Mouse (Mus musculus) gastrocnemius, postnatal 14 days (tissue): Measurements from ENCODE around the gene Mnt. TPM values are rescaled to one million over a fixed set of nuclear protein-coding genes. Genes with fewer than 3 reads are reported as not detected.
"Not testable (repeated sequence)": the region's sequence is repeated elsewhere in the genome, so short reads cannot be mapped to it uniquely, and the experiment has no call there.

ENCODE experiments used
- DNase-seq: peaks from one replicate; pipeline ENCODE4 v3.0.0; 2021; ENCODE audit warnings: mixed read lengths
- intact Hi-C: fragments of 180-260 bp; cut with DNase I; formaldehyde crosslinking; loops from one replicate; pipeline ENCODE4 v1.15.1; 2025; ENCODE audit warnings: low total_unique reads
- long read RNA-seq, 2 experiments: library from polyadenylated mRNA; stranded (forward); transcript quantifications; one replicate each; pipeline ENCODE4 v2.0.0; 2021
- total RNA-seq, 2 experiments: library from RNA; stranded (reverse); gene quantifications; 2 replicates each; pipeline ENCODE4 v1.2.3; 2021

The Mnt gene
- 1 to 10 TPM; 5.4 to 6.1 TPM for total RNA-seq
- long read RNA-seq, experiment 1, full-length matches to known transcripts = 2 of 4 reads
- long read RNA-seq, experiment 1, partial matches to known transcripts = 2 of 4 reads
- long read RNA-seq, experiment 1, other reads (novel, unspliced or antisense) = 0 of 4 reads
- long read RNA-seq, experiment 2, partial matches to known transcripts = 3 of 5 reads
- long read RNA-seq, experiment 2, other reads (novel, unspliced or antisense) = 2 of 5 reads

DNA sequence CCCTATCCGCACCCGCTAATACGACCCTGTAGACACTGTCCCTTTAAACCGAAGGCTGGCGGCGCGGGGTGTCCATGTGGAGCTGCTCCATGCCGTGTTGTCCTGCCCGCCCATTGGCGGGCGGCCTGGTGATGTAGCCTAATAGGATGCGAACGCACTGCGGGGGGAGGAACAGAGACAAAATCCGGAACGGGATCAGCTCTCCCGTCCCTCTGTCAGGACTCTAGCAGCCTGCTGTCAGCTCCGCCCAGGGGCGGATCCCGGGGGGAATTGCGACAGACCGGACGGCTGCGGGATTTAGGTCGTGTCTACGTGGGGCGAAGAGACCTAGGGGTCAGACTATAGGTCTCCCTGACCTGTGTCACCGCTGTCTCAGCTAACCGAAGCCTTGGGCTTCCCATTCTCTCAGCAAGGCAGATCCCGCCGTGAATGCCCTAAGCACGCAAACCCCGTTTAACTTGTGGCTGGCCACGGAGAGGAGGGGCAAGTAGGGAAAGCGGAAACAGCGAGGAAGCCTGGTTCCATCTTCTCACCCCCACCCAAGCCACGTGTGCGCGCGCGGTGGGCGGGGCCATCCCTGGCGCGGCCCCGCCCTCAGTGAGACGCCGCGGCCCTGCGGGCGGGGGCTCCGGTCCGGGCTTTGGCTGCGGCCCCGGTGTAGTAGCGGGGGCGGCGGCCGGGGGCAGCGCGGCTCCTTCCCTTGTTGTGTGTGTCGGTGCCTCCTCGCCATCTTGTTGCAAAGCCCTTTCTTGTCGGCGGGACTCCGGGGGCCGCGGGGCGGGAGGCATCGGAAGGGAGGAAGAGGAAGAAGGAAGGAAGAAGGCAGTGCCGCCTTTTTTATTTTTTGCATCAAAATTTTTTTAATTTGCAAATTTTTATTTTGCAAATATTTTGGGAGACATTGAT, at the start of gene Mnt:
Mnt (plus strand) TSS at position 665 of the 906 bp plus-strand sequence.
- intact Hi-C loops = no loop called here

DNA sequence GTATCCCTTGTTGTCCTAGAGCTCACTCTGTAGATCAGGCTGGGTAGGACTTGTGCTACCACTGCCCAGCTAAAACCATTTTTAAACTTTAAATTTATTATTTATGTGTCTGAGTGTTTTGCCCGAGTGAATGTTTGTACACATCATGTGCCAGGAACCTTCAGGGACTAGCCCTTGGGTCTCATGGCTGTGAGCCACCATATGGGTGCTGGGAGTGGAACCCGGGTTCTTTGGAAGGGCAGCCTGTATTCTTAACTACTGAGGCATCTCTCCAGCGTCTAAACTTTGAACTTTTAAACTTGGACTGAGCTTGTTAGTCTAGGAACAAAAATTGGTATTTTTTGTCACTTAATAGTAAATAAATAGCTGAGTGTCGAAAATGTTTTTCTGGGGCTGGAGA, 37.8 kb upstream of the Mnt start:
- DNase-seq = no peak
- intact Hi-C loops = no loop called here

More for the DNA sequence above, at the start of gene Mnt:
- peak; percentile 99 for DNase-seq

DNA sequence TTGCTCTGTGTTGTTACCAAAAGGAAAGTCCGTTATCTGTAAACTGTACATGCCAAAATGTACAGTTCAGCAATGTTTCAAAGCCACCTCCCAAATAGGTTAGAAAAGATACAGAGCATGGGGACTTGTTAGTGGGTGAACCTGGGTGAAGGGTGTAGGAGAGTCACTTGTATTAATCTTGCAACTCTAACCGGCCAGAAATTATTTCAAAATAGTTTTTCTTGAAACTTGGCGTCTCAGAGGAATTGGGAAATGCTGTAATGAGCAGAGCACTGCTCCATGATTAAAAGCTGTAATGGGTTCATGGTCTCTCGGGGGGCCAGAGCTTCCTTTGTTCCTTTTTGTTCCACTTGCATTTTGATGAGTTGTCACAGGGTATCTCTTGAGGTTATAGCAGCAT, 30.1 kb upstream of the Mnt start:
- no peak for DNase-seq
- intact Hi-C loops = no loop called here

DNA sequence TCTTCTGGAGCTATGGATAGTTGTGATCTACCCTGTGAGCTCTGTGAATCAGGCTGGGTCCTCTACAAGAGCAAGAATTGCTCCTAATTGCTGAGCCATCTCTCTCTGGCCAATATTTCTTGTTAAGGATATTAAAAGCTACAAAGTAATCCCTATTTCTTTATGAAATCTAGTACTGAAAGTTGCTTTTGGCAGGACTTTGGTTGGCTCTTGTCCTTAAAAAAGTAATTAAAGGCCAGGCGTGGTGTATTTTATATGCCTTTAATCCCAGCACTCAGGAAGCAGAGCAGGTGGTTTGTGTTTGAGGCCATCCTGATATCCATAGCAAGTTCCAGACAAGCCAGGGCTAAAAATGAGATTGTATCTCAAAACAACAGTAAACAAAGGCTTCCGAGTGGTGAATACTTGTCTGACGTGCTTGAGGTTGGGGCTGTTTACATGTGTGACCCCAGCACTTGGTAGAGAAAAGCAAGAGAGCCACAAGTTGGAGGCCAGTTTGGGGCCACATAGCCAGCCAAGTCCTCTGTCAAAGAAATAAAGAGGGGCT, 26.6 kb upstream of the Mnt start:
- intact Hi-C loops = no loop called here
- DNase-seq = no peak

DNA sequence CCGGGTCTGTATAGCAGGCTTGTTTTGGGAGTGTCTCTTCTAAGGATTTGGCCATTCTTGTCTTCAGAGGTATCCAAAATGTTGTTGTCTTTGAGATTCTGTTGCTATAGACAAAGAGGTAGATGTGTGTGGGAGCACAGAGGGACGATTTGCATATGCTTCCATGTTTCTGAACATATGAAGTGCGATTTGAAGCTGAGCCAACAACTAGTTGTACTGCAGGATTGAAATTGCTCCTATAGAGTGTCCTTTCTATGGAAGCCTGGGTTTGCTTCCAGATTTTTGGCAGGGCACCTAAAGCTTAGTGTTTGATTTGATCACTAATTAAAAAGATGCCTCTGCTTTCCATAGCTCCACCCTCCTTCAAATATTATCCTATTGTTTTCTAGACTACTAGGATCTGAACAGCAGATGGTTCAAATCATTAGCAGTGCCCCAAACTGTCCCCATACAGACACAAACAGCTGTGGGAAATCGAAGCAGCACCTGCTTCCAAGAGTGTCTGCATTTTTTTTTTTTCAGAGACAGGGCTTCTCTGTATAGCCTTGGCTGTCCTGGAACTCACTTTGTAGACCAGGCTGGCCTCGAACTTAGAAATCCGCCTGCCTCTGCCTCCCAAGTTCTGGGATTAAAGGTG, 23.4 kb upstream of the Mnt start:
- DNase-seq = no peak
- intact Hi-C loops = loop anchor here (5.0 kb wide), 1 partner anchor 170 kb away; no protein-coding TSS in a partner anchor

DNA sequence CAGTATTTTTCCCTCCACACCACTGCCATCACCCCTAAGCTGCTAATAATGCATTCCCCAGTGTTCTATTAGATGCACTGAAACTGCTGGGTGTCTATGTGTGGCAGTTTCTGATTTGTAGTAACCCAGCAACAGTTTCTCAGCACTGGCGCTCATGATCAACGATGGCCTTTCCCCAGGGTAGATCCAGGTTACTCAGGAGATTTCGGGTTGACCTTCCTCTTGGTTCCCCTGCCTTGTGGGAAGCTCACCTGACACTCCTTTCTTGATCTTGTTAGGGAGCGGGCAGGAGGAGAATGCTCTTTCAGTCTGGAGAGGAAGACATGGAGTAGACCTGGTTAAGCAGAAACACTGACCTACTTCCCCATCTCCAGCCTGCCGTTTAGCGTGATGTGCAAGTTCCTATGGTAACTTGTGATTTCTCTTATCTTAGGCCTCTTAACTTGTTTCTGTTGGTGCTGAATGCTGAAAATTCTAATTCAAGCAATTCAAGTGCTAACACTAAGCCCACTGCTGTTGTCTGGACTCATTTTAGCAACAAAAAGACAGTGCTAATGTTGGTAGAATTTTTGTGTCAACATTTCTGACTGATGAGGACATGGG, 22.4 kb upstream of the Mnt start:
- DNase-seq = no peak
- intact Hi-C loops = loop anchor here (5.0 kb wide), 1 partner anchor 171 kb away; no protein-coding TSS in a partner anchor

DNA sequence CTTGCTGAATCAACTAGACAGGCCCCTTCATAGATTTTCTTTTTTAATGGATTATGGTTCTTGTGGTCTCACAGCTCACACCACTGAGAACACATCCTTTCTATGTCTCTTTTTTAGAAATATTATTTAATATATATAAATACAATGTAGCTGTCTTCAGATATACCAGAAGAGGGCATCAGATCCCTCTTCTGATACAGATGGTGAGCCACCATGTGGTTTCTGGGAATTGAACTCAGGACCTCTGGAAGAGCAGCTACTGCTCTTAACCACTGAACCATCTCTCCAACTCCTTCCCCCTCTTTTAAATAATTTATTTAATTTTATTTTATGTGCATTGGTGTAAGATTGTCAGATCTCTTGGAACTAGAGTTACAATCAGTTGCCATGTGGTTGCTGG, 20.6 kb upstream of the Mnt start:
- no peak for DNase-seq
- intact Hi-C loops = no loop called here

DNA sequence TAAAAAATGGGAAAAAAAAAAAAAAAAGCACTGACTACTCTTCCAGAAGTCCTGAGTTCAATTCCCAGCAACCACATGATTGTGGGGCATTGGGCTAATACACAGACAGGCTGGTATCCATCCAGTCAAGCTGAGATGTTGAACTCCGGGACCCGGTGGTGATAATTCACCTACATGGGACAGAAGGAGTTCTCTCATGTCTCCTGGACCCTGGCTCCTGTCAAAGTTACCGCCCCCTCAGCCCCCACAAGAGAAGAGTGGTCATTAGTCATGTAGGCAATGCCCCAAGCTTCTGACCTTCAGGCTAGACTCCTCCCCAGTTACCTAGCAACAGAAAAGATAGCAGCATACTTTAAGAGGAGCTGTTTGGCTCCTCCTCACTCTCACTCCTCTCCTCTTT, 19.7 kb upstream of the Mnt start:
- DNase-seq, intact Hi-C loops: not testable (repeated sequence)

DNA sequence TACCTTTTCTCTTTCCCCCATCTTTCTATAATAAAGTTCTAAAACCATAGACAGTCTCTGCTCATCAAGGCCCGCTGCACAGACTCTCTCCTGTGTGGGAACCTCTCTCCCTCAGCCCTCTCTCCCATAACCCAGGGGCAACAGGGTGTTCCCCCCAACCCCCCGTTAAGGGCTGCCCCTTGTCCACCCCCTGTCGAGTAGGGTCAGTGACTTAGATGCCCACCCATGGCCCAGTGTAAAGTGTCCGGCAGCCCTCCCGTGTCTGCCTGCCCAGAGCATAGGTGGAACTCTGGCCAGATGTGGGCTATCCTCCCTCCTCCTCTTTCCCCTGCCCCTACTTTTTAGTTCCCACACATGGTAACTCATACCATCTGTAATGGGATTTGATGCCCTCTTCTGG, 19.2 kb upstream of the Mnt start:
- no peak for DNase-seq
- intact Hi-C loops = no loop called here

DNA sequence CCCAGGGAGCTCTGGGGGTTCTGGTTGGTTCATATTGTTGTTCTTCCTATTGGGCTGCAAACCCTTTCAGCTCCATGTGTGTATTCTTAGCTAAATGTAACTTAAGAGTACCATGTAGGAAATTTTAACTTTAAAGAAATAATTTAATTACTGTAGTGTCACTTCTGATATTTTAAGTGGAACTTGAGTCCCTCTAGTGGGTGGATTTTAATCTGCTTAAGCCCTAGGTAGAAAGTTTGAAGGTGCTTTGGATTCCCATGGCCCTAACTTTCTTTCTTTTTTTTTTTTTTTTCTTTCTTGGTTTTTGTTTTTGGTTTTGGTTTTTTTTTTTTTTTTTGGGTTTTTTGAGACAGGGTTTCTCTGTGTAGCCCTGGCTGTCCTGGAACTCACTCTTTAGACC, 14.9 kb upstream of the Mnt start:
- intact Hi-C loops = no loop called here
- no peak for DNase-seq

DNA sequence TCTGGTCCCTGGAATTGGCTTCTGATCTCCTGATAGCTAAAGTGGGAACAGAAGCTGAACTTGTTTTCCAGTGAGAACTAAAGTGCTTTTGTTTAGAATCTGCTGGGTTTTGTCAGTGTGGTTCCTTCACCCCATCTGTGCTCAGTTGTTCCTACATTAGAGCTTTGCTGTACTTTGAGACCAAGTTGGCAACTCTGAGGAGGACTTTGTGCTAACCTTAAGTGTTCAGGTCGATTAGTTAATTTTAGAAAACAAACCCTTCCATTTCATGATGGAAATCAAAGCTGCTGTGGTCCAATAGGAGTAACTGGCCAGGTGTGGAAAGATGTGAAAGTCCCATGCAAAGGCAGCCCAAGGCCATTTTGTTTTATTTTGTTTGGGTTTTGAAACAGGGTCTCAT, 9.8 kb upstream of the Mnt start:
- intact Hi-C loops = loop anchor here (2.0 kb wide), 1 partner anchor 28 kb away; no protein-coding TSS in a partner anchor
- DNase-seq = no peak

DNA sequence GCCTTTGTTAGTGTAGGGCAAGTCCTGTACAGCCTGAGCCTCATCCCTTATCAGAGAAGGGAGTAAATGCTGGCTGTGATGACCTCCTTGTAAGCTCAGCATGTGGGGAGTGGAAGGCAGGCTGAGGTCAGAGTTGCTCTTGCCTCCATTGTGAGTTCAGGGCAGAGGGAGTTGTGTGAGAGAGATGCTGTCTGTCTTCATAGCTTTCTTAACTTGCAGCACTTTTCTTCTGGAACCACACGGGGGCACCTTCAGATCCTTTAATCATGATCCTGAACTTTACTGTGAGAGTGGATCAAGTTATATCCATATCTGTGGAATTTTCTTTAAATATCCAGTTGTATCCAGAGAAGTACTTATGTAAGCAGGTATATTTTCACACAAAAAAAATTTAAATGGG, 9.3 kb upstream of the Mnt start:
- DNase-seq = no peak
- intact Hi-C loops = loop anchor here (2.0 kb wide), 1 partner anchor 27 kb away; no protein-coding TSS in a partner anchor

DNA sequence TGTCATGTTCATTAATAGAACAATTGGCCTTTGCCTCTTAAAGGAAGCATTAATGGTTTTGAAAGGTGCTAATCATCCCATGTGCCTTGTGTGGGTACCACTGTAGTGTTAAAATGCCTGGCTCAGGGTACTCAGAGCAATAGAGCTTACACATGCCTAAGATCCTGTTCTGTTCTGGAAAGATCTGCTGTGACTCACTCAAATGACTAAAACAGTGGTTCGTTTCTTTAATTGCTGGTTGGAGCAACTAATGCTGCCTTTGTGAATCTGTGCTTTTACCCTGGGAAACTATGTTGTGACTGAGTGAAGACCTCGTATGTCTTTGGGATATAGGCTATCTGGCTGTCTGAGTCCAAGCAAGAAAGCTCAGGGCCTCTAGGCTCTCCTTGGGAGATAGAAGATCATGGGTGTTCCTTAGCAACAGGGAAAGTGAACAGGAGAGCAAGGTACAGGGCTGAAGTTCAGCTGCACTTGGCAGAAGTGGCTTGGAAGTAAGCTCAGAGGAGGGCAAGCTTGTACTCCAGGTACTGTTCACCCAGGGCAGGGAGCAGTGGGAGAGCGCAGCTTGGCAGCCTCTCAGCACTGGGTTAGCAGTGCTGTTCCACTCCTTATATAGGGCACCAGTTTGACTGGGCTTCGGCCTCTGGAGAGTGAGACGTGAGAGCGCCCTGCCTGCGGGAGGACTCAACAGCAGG, 7.8 kb upstream of the Mnt start:
- intact Hi-C loops = no loop called here
- no peak for DNase-seq

DNA sequence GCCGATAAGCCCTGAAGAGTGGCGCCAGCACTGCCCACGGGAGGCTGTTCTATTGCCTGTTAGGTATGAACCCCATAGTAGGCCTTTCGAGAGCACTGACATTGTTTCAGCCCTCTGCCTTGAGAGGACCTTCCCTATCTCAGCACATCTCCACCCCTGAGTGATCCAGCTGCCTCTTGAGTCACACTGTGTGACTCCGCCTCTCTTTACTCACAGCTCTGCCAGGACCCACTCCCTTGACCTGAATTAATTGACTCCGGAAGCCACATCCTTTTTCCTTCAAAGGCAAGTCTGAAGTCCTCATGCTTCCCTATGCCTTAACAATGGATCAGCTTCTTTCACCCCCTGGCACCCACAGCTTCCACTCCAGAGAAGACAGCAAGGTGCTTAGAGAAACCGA, 4.6 kb upstream of the Mnt start:
- DNase-seq = no peak
- intact Hi-C loops = no loop called here

DNA sequence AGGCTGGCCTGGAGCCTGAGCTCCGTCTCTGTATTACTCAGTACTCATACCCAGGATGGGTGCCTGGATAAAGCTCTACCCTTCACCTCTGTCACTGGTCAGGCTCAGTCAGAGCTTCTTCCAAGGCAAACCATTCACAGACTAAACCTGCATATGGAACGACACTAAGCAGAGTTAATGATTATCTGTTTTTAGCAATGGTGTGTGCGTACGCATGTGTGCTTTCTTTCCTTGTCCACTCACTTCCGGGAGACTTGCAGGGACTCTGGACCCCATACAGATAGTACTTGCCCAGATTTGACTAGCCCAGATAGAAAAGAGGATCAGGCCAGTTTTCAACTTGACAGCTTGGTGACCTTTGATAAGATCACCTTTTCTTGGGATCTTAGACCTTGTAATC, 4.0 kb upstream of the Mnt start:
- intact Hi-C loops = no loop called here
- no peak for DNase-seq

DNA sequence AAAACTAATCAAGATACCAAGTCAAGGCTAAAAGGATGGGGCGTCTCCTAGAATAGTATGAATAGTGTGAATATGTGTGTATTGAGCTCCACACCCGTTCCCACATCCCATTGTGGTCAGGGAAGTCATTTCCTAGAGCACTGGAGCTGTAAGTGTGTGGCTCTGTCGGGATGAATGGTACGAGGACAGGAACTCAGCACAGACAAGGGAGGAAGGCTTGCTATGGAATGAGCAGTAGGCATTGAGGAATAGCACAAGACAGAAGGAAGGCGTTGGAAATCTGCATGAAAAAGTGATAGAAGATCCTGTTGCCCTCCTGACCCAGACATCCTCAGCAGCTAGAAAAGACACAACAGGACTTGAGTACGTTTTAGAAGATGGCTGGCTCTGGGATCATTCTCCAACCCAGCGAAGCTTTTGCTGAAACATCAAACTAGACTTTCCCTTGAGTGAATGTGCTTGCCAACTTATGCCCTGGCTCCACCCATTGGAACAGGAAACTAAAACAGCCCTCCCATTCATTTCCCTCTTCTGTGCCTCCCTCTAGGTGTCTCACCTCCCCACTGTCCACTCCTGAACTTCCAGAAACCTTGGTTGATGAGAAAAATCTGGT, 2.8 kb upstream of the Mnt start:
- intact Hi-C loops = no loop called here
- DNase-seq = no peak

DNA sequence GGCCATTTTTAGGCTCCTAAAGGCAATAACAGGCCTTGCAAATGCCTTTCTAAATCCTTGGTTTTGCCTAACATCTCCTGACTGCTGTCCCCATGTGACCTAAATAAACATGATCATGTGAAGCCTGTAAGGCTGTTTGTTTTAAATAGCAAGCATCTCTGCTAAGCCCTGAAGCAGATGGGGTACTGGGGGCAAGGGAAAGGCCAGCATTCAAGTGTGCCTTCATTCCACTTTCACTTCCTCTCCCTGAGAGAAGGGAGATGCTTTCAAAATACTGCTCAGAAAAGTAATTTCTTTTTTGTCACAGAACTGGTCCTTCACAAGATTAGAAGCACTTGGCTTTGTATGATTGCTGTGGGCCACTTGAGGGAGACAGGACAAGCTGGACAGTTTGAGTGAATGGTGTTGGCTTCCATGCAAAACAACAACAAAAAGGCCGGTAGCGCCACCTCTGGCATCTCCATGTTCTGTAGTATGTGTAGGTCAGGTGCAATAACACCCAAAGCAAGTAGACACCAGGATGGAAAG, 2.3 kb upstream of the Mnt start:
- intact Hi-C loops = no loop called here
- DNase-seq = no peak

DNA sequence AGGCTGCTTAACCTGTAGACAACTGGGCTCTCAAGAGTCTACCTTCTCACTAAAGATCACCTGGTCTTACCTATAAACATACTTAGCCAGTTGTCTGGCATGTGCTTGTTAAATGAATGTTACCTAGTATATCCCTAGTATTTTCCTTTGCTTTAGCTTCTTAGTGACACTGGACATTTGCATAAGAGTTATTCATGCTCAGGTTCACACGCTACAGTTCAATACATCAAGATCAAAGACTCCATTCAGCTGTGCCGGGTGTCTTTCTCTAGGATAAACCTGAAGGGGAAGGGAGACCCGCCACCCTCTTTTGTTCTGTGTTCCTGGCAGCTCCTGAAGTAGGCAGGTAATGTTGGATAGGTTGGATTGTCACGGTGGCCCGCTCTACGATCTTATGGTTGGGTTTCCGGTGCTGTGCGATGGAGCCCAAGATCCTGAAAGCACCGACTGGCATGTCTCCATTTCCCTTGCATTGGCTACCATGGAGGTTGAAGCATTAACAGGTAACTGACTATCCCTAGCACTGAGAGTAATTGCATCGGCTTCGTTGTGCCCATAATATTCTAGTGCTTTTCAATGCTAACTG, 1.7 kb upstream of the Mnt start:
- DNase-seq = no peak
- intact Hi-C loops = no loop called here
